Mouse (Mus musculus) bone marrow macrophage, adult 2 months (primary cell): ENCODE measurements around the gene Ppp1r9a.

Source experiments
- CTCF ChIP-seq: IDR thresholded peaks from 2 replicates; pipeline ENCODE4 v1.5.1; 2012; ENCODE audit warnings: low read depth, mild to moderate bottlenecking, low read length, moderate library complexity
- POLR2A ChIP-seq: IDR thresholded peaks from 2 replicates; pipeline ENCODE4 v1.6.1; 2012; ENCODE audit warnings: mild to moderate bottlenecking, low read depth, low read length, borderline replicate concordance

DNA sequence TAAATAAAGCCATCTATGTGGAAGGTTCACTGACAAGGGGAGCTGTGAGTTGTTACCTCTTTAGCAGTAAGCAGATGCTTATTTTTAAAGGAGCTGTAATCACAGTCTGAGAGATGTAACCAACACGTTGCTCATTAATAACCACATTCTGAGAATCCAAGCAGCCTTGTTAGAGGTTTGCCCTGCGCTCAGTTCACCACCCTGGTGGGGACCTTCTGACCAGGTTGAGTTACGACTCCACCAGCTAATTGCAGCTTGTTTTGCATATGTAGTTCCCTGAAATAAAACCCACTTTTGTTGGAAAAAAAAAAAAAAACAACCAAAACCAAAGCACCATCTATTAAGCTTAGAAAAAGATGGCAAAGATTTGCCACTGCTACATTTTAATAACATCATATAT, 205.8 kb downstream of the Ppp1r9a start:
- TF ChIP-seq CTCF (no peak), POLR2A (no peak)
